Mouse (Mus musculus) bone marrow macrophage, adult 2 months (primary cell): ENCODE measurements at regions not wholly inside any gene's neighbourhood (a gene's known extent, or its start where the extent isn't known, plus 50 kb on each side); places are given as distances from the start of the nearest gene placed in this dataset.

Source experiments
- H3K27ac ChIP-seq: 2 replicates; pipeline ENCODE4 v1.5.1; 2012; ENCODE audit warnings: low read depth, low read length; ENCODE audit not compliant: insufficient read depth
- H3K4me1 ChIP-seq: 2 replicates; pipeline ENCODE4 v1.6.1; 2012; ENCODE audit warnings: low read length; ENCODE audit not compliant: control insufficient read depth, insufficient read depth
- H3K4me3 ChIP-seq: 2 replicates; pipeline ENCODE4 v1.5.1; 2012; ENCODE audit warnings: mild to moderate bottlenecking, low read length, moderate library complexity; ENCODE audit not compliant: insufficient read depth
- CTCF ChIP-seq: IDR thresholded peaks from 2 replicates; pipeline ENCODE4 v1.5.1; 2012; ENCODE audit warnings: low read depth, mild to moderate bottlenecking, low read length, moderate library complexity
- POLR2A ChIP-seq: IDR thresholded peaks from 2 replicates; pipeline ENCODE4 v1.6.1; 2012; ENCODE audit warnings: mild to moderate bottlenecking, low read depth, low read length, borderline replicate concordance

DNA sequence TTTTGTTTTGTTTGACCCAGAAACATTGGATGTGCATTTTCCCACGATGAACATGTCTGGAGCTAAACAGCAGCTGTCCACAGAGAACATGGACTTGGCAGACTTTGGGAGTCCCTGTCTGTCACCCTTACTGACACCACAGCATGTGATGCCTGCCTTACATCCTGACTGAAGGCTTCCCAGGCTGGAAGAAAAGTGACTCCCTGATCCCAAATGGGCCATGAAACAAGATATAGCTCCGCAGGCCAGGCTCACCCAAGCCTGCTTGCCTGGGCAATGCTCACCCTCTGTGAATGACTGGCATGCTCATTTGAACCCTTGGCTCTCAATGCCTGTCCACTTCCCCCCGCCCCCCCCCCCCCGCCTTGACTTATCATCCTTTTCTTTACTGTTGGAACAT lies 57.1 kb upstream of the Sfrp2 start:
- no peak overlapping the region for H3K27ac ChIP-seq
- no peak overlapping the region for H3K4me3 ChIP-seq
- peaks cover 20% of the 10 kb centered on the region for H3K4me1 ChIP-seq
- TF ChIP-seq POLR2A (no peak), CTCF (no peak)

- H3K4me1 ChIP-seq: peaks cover 17% of the 10 kb centered on the region
- no peak overlapping the region for H3K4me3 ChIP-seq
- TF ChIP-seq POLR2A (no peak), CTCF (no peak)
- H3K27ac ChIP-seq: no peak overlapping the region
Measured at GRCm38 (mm10) chr3:83709531-83709930, 56.6 kb upstream of the Sfrp2 start.

- TF ChIP-seq CTCF: no peak
- no peak for TF ChIP-seq POLR2A
- H3K27ac ChIP-seq: no peak overlapping the region
- H3K4me3 ChIP-seq: no peak overlapping the region
- H3K4me1 ChIP-seq: peaks cover 9% of the 10 kb centered on the region
Measured at GRCm38 (mm10) chr3:83710995-83711541, 55.1 kb upstream of the Sfrp2 start.

- Histone ChIP-seq H3K4me1 (no peaks in the 10 kb centered on the region), H3K27ac (no peak overlapping the region), H3K4me3 (no peak overlapping the region)
- TF ChIP-seq CTCF (no peak), POLR2A (no peak)
Measured at GRCm38 (mm10) chr3:83712355-83712754, 53.8 kb upstream of the Sfrp2 start.

DNA sequence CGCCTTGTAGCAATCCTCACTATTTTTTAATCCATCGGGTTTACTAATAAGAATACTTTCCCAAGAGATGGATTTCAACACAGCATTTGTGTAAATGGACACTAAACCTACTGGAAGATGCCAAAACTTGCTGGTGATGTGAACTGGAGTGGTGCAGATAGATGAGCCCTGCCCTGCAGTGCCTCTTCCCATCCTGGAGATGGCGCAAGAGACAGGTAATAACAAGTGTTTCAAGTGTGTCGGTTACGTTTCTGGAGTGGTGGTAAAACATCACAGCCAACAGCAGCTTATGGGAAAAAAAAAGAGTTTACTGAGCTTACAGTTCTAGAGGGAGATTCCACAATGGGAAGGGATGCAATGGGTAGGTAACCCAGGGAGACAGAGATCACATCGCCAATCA lies 51.5 kb upstream of the Sfrp2 start:
- no peaks in the 10 kb centered on the region for H3K4me1 ChIP-seq
- H3K4me3 ChIP-seq: no peak overlapping the region
- TF ChIP-seq CTCF: no peak
- no peak for TF ChIP-seq POLR2A
- H3K27ac ChIP-seq: no peak overlapping the region
